Mouse (Mus musculus): ENCODE data around the gene Cyp11a1. TPM values are rescaled to one million over a fixed set of nuclear protein-coding genes. Genes with fewer than 3 reads are reported as not detected.

Gene Cyp11a1
- polyA plus RNA-seq, 1 experiment from 2014 or later = not detected

DNA sequence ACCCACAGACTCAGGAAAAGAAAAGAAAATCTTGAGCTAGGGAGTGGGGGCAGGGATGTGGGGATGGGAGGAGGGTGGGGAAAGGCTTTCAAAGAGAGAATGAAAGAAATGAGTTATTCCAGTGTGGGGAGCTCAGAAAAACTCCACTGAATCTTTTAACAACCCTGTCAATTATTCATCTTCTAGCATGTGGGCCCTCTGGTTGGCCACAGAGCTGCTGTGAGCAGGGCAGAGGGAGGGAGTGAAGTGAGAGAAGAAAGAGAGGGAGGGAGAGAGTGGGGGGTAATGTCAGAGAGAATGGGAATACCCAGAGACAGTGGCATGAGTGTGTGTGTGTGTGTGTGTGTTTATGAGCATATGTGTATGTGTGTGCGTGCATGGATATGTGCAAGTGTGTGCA is 47.8 kb downstream of the Cyp11a1 start:
- no peak for DNase-seq (ENCODE audit: low spot score)
- peaks cover 60% of the 10 kb centered on the region for H3K4me1 ChIP-seq
- peaks cover 61% of the 10 kb centered on the region for H3K27me3 ChIP-seq (replicated peaks; ENCODE audit: low read depth, poor library complexity, severe bottlenecking)
- H3K27ac ChIP-seq (replicated peaks) = peak overlapping the region; percentile 65; the same call in 1 of the 2 replicates
- no peaks in the 10 kb centered on the region for H3K36me3 ChIP-seq (replicated peaks)
- H3K9me3 ChIP-seq = no peaks in the 10 kb centered on the region
- no peak overlapping the region for H3K4me3 ChIP-seq
- WGBS = 98% methylated on average over 1 of the region's 1 CpGs

DNA sequence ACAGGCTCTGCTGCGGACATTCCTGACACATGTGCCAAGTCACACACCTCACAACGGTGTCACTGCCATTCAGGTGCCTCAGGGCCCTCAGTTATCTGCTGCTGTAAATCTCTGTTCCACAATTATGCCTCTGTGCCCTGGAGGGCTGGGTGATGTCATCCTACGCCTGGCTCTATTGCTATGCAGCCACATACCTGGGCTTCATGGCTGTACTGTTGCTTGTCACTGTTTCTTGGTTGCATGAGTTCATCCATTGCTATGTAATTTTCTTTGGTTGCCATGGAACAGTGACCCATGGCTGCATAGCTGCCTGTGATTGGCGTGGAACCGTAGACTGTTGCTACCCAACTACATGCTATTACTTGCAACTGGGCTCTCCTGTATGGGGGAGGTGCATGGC is 49.5 kb downstream of the Cyp11a1 start:
- peaks cover 47% of the 10 kb centered on the region for H3K27me3 ChIP-seq (replicated peaks; ENCODE audit: low read depth, poor library complexity, severe bottlenecking)
- 80% methylated on average over 5 of the region's 5 CpGs for WGBS
- no peak for DNase-seq (ENCODE audit: low spot score)
- H3K36me3 ChIP-seq (replicated peaks) = no peaks in the 10 kb centered on the region
- no peak overlapping the region for H3K4me3 ChIP-seq
- H3K27ac ChIP-seq (replicated peaks) = 0 out of 2 replicates have a peak overlapping the region, but pooled peaks have one; percentile 3
- no peaks in the 10 kb centered on the region for H3K9me3 ChIP-seq
- H3K4me1 ChIP-seq = peaks cover 60% of the 10 kb centered on the region

DNA sequence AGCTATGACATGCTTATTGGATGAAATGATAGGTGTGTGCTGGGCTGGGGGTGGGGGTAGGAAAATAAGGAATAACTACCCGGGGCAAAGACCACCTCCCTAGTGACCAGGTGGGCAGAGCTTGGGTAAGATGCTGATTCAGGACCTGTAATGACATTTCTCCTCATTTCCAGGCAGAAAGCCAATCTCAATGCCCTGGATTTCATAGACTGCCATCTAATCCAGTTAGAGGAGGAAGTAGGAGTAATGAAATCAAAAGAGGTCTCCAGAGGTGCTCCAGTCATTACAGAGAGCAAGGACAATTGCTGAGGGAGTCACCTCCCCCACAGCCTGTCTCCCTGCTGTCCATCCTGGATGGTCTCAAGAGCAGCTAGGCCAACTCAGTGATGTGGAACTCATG is 53.7 kb downstream of the Cyp11a1 start:
- H3K27ac ChIP-seq (replicated peaks) = no peak overlapping the region
- no peaks in the 10 kb centered on the region for H3K36me3 ChIP-seq (replicated peaks)
- H3K9me3 ChIP-seq = no peaks in the 10 kb centered on the region
- H3K27me3 ChIP-seq (replicated peaks; ENCODE audit: low read depth, poor library complexity, severe bottlenecking) = peaks cover 38% of the 10 kb centered on the region; the same call in 1 of the 2 replicates
- no peak overlapping the region for H3K4me3 ChIP-seq
- WGBS = 58% methylated on average over 1 of the region's 1 CpGs
- DNase-seq (ENCODE audit: low spot score) = no peak
- peaks cover 44% of the 10 kb centered on the region for H3K4me1 ChIP-seq

DNA sequence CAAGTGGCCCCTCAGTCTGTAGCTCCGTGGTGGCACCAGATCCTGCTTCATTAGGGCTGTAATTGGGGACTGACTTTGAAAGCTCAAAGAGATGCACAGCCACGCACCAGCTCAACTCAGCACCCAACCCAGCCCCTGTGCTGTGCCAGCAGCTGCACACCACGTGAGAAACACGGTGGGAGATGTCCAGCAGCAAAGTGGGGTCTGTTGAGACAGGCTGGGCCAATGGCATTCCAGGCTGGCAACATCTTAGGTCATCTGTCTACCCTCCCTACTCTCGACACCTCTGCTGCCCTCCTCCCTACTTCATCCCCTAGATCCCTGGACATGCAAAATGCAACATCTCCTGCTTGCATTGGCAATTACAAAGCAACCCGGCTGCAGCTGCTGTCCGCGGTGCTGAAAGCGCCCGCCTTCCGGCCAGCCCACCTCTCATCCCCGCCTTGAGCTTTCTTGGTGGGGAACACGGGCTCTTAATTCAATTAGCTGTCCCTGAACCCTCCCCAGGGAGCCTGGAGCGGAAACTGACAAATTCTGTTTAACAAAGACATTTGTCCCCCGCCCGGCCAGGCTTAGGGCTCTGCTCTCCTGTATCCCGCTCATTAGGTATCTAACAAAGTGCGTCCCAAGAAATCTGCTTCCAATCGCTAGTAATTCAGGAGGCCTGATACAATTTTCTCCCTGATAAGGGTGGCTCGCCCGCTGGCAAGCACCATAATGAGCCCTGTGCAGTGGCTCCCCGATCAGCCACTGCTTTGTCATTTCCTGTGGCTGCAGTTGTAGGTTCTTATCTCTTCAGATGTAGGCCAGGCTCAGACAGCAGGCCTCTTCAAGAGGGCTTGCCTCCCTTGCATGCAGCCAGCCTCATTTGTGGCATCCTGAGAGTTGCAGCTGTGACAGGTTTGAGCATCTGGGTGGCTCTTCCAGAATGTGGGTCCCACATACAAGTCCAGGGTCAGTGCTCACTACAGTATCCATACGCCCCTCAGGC is 54.8 kb downstream of the Cyp11a1 start:
- DNase-seq (ENCODE audit: low spot score) = peak; percentile 89
- Histone ChIP-seq H3K9me3 (no peaks in the 10 kb centered on the region), H3K4me3 (peak overlapping the region; percentile 11; the same call in 1 of the 2 replicates), H3K36me3 (replicated peaks) (no peaks in the 10 kb centered on the region), H3K27ac (replicated peaks) (no peak overlapping the region), H3K27me3 (replicated peaks; ENCODE audit: low read depth, poor library complexity, severe bottlenecking) (peaks cover 38% of the 10 kb centered on the region; the same call in 1 of the 2 replicates), H3K4me1 (peaks cover 46% of the 10 kb centered on the region)
- WGBS = 9% methylated on average over 23 of the region's 23 CpGs

DNA sequence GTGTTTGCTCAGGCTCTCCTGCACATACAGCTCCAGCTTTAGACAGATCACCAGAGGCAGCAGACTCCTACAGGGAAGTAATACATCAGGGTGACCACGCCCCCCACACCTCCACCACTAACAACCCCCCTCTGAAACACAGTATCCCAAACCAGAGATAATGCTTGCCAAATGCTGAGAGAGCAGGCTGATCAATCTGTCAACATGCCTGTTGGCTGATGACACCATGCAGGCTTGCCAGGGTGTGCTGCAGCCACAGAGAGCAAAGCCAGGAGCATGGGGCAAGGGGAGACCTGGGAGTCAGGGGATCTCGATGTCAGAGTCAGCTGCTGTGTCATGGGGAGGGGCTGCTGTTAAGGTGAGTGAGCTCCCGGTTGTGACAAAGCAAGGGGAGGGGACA is 57.3 kb downstream of the Cyp11a1 start, which contains the start of gene Stra6:
Gene Stra6 (plus strand): TSS at position 258 of the 400 bp plus-strand sequence.
- peaks cover 51% of the 10 kb centered on the region for H3K4me1 ChIP-seq
- DNase-seq (ENCODE audit: low spot score) = no peak

DNA sequence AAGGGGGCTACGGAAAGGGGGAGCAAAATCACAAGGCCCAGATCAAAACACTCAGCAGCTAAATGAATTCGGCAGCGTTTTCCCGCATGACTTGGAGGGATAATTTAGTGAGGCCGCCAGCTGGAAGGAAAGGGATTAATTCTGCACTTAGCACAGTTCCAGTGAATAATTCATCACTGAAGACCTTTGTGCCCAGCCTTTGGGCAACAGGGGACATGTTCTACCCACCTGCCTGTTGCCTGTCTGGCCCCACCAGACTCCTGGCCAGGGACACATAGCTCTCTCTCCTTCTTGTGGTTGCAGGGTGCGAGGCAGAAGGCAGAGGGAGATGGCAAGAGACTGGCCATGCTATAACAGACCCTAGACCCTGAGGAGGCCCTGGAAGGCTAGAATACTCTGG is 59.3 kb downstream of the Cyp11a1 start:
- no peak overlapping the region for H3K4me3 ChIP-seq
- no peaks in the 10 kb centered on the region for H3K36me3 ChIP-seq (replicated peaks)
- no peaks in the 10 kb centered on the region for H3K9me3 ChIP-seq
- H3K27me3 ChIP-seq (replicated peaks; ENCODE audit: low read depth, poor library complexity, severe bottlenecking) = peaks cover 33% of the 10 kb centered on the region; the same call in 1 of the 2 replicates
- no peak overlapping the region; the same call in 1 of the 2 replicates for H3K27ac ChIP-seq (replicated peaks)
- DNase-seq (ENCODE audit: low spot score) = no peak
- peaks cover 43% of the 10 kb centered on the region for H3K4me1 ChIP-seq
- 46% methylated on average over 6 of the region's 6 CpGs for WGBS

More for the DNA sequence above, 57.3 kb downstream of the Cyp11a1 start, which contains the start of gene Stra6:
- 33% methylated on average over 3 of the region's 3 CpGs for WGBS
- Histone ChIP-seq H3K9me3 (no peaks in the 10 kb centered on the region), H3K36me3 (replicated peaks) (no peaks in the 10 kb centered on the region), H3K4me3 (no peak within 1 kb of the TSS), H3K27me3 (replicated peaks; ENCODE audit: low read depth, poor library complexity, severe bottlenecking) (peaks cover 34% of the 10 kb centered on the region; the same call in 1 of the 2 replicates), H3K27ac (replicated peaks) (no peak within 1 kb of the TSS)

DNA sequence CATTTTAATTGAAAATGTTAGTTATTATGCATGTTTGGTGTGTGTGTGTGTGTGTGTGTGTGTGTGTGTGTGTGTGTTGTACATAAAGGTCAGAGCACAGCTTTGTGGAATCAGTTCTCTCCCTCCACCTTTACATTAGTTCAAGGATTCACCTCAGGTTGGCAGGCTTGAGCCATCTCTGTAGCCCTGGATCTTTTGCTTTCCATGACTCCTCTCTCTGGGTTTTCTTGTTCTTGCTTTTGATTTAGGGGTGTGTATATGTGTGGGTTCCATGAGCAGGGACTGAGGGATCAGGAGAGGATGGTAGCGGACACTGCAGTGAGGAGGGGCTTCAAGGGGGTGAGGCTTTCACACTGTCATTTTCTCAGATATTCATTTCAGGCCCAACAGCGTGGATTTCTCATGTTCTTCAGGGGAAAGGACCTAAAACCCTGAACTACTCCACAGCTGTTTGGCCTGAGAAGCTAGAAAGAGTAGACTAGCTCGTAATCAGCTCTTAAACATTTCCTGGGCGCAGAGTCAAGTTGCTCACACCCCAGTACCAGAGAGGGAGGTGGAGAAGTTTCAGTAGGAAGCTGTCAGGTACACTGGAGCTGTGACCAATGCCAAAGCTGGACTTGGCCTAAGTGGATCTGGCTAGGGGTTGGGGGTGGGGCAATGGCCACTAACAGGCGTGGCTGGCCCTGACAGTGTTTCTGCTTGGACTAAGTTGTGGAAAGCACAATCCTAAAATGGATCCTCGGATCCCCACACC is 59.9 kb downstream of the Cyp11a1 start:
- 79% methylated on average over 6 of the region's 6 CpGs for WGBS
- no peak overlapping the region; the same call in 1 of the 2 replicates for H3K27ac ChIP-seq (replicated peaks)
- no peaks in the 10 kb centered on the region for H3K36me3 ChIP-seq (replicated peaks)
- H3K4me3 ChIP-seq = no peak overlapping the region
- no peaks in the 10 kb centered on the region for H3K9me3 ChIP-seq
- DNase-seq (ENCODE audit: low spot score) = no peak
- peaks cover 41% of the 10 kb centered on the region for H3K4me1 ChIP-seq
- peaks cover 27% of the 10 kb centered on the region; the same call in 1 of the 2 replicates for H3K27me3 ChIP-seq (replicated peaks; ENCODE audit: low read depth, poor library complexity, severe bottlenecking)

DNA sequence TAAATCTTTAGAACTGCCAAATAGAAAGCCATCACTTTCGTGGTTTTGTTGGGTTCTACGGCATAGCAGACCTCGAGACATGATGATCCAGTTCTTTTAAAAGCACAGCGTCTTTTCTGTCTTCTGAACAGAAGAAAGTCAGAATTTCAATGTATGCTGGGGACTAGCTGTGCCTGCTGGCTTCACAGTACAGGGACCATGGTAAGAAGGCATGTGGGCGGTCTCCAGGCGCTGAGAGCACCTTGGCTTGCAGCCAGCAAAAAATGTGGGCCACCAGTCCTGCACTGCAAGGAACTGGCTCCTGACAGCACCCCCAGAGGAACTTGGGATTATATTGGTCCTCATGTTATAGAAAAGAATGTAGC is 60.5 kb downstream of the Cyp11a1 start:
- 85% methylated on average over 6 of the region's 6 CpGs for WGBS
- Histone ChIP-seq H3K4me3 (no peak overlapping the region), H3K27me3 (replicated peaks; ENCODE audit: low read depth, poor library complexity, severe bottlenecking) (peaks cover 24% of the 10 kb centered on the region; the same call in 1 of the 2 replicates), H3K4me1 (peaks cover 44% of the 10 kb centered on the region), H3K9me3 (no peaks in the 10 kb centered on the region), H3K36me3 (replicated peaks) (no peaks in the 10 kb centered on the region), H3K27ac (replicated peaks) (no peak overlapping the region)
- no peak for DNase-seq (ENCODE audit: low spot score)

DNA sequence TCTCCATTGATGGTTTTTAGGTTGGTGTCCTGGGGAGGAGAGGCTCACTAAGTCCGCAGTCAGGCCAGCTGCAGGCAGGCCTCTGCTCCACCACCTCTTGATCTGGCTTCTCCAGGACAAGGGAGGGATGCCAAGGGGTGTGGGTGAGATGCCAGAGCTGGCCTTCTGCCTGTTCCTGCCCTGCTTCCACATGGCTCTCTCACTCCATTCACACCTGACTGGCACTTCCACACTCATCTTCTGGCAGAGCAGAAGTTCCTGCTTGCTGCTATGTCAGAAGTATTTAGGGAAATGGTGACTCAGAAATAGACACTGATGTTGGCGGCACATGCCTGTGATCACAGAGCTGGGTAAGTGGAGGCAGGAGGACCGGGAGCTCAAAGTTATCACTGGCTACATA is 61.3 kb downstream of the Cyp11a1 start:
- Histone ChIP-seq H3K4me1 (peaks cover 50% of the 10 kb centered on the region), H3K9me3 (no peaks in the 10 kb centered on the region), H3K27ac (replicated peaks) (no peak overlapping the region), H3K27me3 (replicated peaks; ENCODE audit: low read depth, poor library complexity, severe bottlenecking) (peaks cover 19% of the 10 kb centered on the region; the same call in 1 of the 2 replicates), H3K4me3 (no peak overlapping the region), H3K36me3 (replicated peaks) (no peaks in the 10 kb centered on the region)
- WGBS = 83% methylated on average over 3 of the region's 3 CpGs
- no peak for DNase-seq (ENCODE audit: low spot score)

DNA sequence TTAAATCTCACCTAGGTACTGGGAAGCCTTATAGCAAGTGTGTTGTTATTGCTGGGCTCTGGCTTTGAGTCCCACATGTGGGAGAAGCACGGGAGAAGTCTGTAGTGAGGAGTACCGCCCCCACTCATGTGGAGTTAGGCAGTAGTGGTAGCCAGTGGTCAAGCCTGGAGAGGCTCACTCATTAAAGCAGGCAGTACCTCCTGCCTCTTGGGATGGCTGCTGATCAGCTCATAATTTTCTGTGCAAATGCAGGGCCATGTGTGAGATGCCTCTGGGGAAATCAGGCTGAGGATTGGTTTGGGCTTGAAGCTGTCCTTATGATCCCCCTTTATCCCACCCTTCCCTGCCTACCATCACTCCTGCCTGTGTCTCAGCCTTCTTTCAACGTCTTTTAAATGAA is 68.3 kb downstream of the Cyp11a1 start:
- no peak for DNase-seq (ENCODE audit: low spot score)
- no peak overlapping the region for H3K27ac ChIP-seq (replicated peaks)
- 0 out of 2 replicates have a peak, but pooled peaks cover 10% of the 10 kb centered on the region for H3K27me3 ChIP-seq (replicated peaks; ENCODE audit: low read depth, poor library complexity, severe bottlenecking)
- H3K4me1 ChIP-seq = peaks cover 17% of the 10 kb centered on the region
- H3K9me3 ChIP-seq = no peaks in the 10 kb centered on the region
- H3K36me3 ChIP-seq (replicated peaks) = no peaks in the 10 kb centered on the region
- no peak overlapping the region for H3K4me3 ChIP-seq
- 61% methylated on average over 3 of the region's 3 CpGs for WGBS
